Mouse (Mus musculus): ENCODE data around the gene Myt1l. TPM values are rescaled to one million over a fixed set of nuclear protein-coding genes. Genes with fewer than 3 reads are reported as not detected.
A peak's percentile ranks its signal among the peaks of the same experiment; 100 is the strongest.

The Myt1l gene
- total RNA-seq, 2 experiments from 2014 or later: 2.2 to 2.3 TPM

DNA sequence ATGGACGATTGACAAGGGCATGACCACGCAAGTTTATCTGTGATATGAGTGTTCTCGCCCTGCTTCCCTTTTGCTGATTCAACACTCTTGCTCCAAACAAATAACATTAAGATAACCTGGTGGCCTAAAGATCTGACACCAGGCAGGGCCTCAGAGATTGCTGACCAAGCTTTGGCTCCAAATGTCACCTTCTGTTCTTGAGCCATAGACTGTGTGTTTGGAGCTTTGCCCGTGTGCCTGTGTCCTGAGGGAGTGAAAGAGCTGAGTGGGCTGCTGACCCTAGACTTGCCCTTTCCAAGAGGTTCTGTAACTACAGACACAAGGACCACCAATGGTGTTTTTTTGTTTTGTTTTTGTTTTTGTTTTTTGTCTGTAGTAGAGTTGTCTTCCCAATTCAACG lies 124.3 kb downstream of the Myt1l start:
- no peak for DNase-seq (ENCODE audit: low spot score in 2 of 2)

DNA sequence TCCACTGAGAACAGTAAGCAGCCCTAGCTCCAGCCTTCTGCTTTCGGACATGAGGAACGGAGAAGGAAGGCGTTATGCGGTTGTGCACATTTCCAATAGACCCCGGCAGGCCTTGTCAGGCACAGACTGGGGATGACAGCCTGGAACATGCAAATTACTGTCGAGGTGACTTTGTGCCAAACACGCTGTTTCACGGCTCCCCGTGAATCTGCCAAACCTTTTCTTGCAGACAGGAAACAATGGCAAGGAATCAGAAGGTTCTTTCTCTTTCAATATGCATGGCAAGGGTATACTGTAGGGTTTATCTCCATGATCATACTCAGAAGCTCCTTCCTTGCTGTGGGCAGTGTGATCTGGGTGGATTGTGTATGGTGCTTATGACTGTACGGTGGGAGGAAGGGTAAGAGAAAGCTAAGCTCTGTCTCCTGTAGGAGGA lies 127.0 kb downstream of the Myt1l start:
- no peak for DNase-seq (ENCODE audit: low spot score in 2 of 2)

DNA sequence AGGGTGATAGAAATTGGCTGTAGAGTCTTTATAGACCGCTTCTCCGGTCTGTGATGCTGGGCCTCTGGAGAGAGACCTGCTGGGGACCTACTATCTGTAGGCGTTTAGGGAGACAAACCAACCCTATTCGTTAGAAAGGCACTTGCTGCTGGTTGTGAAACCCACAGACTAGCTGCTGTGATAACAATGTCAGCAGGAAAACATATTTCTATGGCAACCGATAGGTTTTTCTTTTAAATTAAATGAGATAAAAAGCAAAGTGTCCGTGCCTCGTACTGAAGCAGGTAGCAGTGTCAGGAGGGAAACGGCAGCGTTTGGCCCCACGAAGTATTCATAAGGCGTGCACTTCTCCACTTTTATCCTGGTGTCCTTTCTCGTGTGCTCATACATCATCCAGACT lies 127.5 kb downstream of the Myt1l start:
- no peak for DNase-seq (ENCODE audit: low spot score in 2 of 2)

DNA sequence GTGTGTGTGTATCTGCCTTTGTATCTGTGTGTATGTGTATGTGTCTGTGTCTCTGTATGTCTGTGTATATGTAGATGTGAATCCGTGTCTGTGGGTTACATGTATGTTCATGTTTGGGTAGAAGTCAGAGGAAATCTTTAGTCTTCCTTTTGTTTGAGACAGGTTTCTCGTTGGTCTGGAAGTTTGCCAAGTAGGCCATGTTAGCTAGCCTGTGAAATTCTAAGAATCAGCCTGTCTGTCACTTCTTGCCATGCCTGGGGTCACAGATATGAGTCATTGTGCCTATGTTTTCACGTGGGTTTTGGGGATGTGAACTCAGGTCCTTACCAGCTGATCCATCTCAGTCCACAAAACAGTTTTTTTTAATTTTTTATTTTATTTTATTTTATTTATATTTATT lies 128.9 kb downstream of the Myt1l start:
- DNase-seq (ENCODE audit: low spot score in 2 of 2): no peak

DNA sequence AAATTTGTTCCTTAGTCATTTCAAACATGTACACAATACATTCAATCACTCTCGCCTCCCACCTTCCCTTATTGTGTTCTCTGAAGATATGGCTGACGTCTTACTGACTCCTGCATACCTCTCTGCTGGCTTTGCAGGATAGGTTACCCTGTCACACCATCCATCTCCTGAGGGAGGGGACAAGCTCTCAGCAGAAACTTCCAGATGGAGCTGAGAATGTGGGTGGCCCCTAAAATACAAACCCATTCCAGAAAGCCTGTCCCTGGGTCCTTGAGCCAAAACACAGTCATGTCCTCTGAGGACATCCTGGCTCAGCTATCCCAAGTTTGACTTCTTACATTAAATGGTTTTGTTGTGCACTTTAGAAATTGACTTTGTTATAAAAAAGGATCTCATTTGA lies 129.7 kb downstream of the Myt1l start:
- no peak for DNase-seq (ENCODE audit: low spot score in 2 of 2)

DNA sequence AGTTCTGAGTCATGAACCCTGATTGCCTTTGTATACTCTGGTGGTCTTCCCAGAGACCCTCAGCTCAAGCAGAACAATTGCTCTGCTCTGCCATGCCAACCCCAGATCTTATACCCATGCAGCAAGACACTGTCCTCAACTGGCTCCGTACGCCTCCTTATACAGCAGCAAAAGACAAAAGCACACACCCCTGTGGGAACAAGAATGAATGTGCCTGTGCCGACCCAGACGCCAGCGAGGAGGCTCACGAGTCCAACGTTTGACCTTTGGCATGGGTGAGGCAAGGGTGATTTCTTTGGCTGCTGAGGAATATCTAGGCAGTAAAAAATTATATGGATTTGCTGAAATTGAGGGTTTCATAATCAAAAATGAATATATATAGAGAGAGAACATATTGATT lies 143.8 kb downstream of the Myt1l start:
- DNase-seq (ENCODE audit: low spot score in 2 of 2): no peak

DNA sequence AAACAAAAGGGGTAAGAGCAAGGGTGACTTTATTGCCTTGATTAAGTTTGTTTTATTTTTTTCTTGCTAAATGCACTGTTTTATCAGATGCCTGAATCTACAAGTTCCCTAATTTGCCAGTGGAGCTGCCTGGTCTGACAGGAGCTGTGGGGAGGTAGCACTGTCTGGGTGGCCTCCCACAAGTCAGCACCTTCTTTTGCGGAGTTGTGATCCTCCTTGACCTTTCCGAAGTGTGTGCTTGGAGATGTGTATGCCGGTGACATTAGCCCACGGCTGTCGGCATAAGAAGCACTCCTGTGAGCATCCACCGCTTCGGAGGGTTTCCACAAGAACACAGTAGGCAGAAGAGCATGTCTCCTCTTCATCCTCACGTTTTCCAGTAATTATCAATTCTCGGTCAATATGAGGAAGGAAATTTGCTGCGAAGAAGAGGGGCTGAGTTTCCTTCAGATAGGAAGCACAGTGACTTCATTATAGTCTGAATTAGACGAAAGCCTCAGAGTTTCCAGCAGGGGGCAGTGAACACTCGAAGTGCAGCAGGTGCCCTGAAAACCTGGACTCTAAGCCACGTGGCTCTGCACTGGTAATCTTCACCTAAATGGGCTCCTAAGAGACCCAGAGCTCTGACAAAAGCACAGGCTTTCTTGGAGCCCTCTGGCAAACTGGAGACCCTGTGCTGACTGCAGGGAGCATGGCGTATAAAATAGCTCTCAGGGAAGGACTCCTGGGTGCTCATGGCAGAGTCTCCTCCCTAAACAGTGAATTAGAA lies 147.6 kb downstream of the Myt1l start:
- peak; percentile 35 to 42 for DNase-seq (ENCODE audit: low spot score in 2 of 2)

DNA sequence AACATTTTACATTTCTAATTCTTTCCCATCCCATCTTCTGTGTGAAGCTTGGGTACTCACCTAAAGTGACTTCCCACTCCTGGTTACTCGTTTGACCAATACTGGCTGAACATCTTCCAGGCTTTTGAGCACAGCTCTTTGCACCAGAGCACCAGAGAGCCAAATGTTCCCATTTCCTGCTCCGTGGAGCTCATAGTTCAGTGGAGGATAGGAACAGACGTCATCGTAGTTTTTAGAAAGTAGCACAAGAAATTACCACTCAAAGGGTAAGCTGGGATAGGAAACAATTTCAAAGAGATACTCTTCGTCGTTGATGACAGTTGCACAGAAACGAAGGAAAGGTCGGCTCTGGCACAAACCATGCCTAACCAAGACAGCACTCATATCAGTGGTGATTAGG lies 154.2 kb downstream of the Myt1l start:
- no peak for DNase-seq (ENCODE audit: low spot score in 2 of 2)

DNA sequence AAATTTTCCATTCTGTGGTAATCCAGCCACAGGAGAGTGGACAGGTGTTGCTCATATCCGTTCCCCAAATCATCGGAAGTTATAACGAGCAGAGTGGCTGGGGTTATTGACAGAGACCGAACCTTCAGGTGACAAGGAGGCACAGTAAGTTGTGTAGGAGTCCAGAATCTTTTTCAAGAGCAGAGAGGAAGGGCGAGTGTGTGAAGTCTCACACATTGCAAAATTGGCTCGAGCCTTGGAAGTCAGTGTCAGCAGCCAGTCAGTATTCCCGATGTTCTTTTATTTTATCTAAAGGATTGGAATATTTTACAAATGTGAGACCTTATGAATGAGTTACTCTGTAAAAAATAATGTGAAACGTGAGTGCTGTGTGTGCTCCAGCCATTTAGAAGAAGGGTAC lies 154.8 kb downstream of the Myt1l start:
- DNase-seq (ENCODE audit: low spot score in 2 of 2): no peak

DNA sequence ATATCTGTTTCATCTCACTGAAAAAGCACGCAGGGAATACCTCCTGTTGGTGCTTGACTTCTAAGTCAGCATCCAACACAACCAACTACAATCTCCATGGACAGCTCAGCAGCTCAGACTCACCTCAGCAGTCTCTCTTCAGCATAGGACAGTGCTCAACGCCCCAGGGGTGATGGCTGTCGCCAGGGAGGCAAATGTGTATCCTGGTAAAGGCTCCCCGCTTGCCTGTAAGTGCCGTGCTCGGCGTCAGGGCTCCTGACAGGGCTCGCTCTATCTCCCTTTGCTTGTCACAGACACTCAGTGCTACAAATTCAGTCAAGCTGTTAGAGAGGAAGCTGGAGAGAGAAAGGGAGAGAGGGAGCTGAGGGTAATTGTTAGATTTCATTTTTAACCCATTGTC lies 158.1 kb downstream of the Myt1l start:
- no peak for DNase-seq (ENCODE audit: low spot score in 2 of 2)

DNA sequence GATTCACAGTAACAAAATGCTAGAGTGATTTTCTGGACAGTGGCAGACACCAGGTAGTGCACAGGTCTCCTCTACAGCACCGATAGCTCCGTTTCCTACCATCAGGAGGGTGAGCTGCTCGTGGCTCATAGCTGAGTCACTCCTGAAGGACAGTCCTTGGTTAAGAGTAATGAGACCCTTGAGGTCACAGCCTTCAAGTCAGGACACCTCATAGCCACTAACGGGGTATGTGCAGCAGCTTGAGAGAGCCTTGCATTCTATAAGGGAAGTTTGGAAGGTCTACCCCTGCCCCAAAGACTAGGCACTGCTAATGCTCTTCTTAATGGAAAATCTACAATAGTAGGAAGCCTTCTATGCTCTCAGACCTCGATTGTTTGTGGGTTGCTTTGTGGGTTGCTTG lies 163.4 kb downstream of the Myt1l start:
- DNase-seq (ENCODE audit: low spot score in 2 of 2): no peak

DNA sequence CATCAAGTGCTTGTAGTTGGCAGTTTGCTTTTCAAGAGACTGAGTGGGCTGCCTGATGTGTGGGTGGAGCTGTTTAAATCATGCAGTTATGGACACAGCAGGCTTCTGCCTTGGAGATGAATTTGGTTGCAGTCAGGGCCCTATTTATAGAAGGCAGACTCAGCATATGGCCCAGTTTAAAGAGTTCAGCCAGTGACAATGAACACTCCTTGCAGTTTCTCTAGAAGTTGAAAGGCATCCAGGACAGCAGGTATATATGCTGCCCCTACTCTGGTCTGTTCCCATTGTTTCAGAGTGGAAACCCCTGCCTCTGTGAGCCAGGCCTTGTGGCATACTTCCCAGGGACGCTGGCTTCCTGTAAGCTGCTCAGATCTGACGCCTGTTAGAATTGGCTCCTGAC lies 167.0 kb downstream of the Myt1l start:
- no peak for DNase-seq (ENCODE audit: low spot score in 2 of 2)

DNA sequence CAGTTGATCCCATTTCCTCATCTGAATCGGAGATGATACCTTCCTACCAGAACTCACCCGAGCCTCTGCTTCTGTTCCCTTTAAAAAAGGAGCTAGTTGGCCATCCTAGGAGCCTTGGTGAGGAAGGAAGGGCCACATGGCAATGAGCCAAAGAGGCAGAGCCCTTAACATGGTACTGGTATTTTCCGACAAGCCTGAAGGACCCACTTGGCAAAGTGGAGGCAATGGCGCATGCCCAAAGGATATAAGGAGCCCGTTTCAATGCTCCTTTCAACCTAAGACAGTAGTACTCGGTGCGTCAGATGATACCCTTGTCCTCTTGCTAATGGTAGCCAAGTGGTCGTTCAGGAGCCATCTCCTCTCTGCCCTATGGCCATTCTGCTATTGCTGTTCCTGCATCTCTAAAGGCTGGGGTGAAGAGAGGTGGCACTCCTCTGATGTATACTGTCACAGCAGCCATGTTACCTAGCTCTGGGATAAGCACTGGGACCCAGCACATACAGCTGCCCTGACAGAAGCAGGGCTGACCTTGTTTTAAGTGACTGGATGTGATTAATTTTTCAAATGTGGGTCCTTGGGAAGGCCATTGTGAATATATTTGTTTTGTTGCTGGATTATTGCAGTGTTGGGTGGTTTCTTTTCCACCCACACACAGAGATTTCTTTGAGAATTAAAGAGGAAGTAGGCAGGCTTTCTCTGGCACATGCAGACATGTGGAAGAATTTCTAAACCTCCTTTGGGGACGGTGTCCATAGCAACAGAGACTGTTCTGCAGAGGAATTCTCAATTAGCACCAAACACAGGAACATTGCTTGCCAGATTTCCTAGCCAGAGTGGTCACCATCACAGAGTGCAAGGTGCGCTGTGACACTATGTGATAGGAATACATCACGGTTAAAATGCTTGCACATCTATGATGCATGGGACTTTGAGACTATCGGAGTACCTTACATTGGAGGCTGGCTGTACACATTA lies 169.6 kb downstream of the Myt1l start:
- no peak for DNase-seq (ENCODE audit: low spot score in 2 of 2)

DNA sequence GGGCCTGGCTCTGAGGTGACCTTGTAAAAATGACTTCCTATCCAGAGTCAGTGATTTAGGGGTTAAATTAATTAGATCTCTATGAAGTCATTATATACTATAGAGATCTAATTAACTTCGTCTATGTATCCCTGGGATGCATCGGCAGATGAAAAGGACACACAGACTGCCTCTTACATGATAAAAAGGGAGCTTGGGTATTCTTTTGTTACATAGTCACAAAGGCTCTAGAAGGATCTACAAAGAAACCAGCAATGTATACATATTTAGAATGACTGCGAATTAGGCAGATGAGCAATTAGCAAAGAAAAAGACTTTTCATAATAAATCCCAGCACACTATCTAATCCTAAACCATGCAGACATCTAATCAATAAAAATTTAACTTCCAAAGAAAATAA lies 170.4 kb downstream of the Myt1l start:
- no peak for DNase-seq (ENCODE audit: low spot score in 2 of 2)

DNA sequence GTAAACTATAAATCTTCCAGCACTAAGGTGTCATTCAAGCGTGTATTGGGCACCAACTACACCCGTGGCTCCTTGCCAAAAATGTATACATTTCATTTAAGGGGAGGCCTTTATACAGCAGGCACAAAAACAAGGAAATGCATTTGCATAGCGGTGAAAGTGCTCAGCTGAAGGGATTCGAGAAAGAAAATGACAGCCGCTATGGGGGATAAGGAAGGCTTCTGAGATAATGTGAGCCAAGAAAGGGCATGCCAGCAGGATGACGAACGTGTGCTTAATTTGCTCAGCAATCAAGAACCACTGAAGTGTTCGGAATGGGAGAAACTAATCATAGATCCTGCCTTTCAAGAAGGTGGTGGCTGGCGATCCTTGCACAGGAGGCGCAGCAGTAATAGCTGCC lies 170.8 kb downstream of the Myt1l start:
- DNase-seq (ENCODE audit: low spot score in 2 of 2): no peak

DNA sequence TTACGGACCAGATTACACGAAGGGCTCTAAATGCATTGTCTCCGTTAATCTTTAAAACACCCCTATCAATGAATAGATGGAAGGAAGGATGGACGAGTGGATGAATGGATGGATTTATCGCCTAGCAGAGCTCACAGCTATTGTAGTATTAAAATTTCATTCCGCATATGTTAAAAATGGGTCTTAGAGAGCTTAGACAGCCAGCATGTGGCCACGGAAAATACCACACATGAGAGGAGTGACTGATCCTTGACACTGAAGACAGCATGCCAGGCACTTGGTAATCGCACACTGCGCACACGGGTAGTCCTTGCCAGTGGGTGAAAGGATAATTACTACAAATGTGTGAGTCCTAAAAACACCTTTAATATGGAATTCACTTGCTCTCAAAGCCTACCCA lies 171.2 kb downstream of the Myt1l start:
- DNase-seq (ENCODE audit: low spot score in 2 of 2): no peak

DNA sequence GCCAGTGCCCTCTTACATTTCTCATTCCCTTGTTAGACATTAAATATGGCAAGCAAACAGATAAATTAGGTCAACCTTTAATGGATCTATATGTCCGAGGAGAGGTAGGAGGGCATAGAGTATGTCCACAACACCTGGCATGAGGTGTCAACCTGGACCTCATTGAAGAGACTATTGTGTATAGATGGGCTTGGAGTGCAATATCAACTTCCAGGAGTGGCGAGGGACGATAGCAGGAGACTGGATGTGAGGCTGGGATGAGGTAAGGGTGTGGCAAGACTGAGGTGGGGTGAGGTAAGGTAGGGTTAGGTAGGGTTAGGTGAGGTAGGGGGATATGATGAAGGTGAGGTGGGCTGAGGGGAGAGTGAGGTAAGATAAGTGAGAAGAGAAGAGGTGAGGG lies 171.8 kb downstream of the Myt1l start:
- no peak for DNase-seq (ENCODE audit: low spot score in 2 of 2)

DNA sequence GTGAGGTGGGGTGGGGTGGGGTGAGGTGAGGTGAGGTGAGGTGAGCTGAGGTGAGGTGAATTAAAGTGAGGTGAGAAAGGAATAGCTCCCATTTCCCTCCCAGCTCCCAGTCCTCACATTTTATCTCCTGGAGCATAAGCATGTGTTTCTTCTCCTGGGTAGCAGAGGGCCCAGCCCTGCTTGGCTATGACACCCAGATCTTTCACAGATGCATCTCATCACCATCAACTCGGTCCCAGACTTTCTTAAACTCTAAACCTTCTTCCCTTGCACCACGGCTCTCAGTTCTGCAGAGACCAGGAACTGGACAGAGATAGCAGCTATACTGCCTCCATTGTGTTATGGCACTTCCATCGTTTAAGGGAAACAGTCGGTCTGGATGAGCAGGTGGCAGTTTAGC lies 172.9 kb downstream of the Myt1l start:
- DNase-seq (ENCODE audit: low spot score in 2 of 2): no peak

DNA sequence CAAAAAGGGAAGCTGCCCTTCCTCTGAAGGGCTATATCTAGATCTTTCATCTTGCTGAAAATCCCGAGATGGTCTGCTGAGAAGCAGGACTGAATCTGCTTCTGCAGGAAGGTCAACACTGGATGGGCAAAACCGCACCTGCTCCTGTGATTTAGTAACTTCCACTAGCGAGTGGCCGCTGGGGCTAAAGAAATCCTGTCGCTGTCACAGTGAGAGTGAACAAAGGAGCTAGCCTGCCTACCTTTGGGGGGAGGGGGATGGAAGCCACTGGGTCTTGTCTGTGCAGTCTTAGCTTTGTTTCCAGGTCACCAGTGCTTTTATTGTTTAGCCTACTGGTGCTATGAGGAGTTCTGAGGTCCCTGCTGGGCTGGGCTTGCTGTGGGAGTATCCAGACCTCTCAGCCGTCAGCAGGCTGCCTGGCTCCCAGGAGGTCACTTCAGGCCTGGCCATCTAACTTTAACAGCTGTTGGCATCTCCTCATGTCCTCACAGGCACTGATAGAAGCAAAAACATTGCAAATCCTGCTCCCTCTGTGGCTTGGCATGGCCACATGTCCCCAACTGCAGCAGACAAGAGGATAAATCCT lies 173.6 kb downstream of the Myt1l start:
- no peak for DNase-seq (ENCODE audit: low spot score in 2 of 2)

DNA sequence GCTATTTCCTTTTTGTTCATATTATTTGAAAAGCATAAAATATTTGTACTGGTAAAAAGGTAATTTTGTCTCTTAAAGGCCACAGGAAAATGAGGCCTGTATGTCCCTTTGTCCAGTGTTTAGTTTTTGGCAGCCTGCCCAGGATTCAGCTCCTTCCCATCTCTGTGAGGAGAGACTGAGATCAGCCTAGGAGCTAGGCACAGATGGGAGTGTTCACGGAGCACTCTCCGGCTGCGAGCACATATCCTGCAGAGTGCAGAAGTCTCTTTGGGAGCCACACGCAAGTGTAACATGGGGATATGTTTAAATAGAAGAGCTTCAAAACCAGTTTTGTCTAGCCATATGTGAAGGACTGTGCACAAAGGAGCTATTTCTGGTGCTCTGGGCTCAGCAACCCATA lies 174.4 kb downstream of the Myt1l start:
- no peak for DNase-seq (ENCODE audit: low spot score in 2 of 2)

DNA sequence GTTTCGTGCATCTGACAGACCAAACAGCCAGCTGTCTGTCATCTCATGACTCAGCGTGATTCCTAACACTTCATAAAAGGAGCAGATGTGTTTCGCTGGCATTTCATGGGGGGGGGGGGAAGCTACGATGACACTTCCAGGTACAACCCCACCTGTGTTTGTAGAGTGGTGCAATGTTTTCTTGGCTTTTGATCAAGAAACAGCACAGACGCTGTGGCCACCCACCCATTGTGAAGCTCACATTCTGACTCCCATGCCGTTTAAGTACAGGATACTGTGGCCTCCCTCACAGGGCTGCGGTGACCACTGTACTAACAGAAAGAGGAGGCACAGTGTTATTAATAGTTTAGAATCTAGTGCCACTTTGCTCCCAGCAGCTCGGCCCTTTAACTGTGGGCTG lies 175.4 kb downstream of the Myt1l start:
- no peak for DNase-seq (ENCODE audit: low spot score in 2 of 2)

DNA sequence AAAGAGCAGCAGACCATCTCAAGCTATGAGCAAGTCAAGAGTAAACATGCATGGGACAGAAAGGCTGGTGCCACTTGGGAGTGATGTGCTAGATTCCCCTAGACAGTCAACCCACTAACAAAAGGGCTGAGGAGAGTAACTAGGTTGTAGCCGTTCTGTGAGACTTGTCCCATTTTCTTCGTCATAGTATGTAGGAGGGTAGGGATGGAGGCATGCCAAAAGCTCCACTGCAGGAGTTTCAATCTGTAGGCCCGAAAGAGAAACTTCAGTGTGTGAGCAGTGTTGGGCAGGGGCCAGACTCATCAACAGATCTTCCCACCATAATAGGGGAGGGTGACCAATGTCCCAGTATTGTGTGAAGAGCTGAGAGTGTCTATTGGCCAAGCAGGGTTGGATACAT lies 178.9 kb downstream of the Myt1l start:
- DNase-seq (ENCODE audit: low spot score in 2 of 2): no peak
